ENCODE assay signal across 8 mouse cellular contexts in the genomic region with DNA sequence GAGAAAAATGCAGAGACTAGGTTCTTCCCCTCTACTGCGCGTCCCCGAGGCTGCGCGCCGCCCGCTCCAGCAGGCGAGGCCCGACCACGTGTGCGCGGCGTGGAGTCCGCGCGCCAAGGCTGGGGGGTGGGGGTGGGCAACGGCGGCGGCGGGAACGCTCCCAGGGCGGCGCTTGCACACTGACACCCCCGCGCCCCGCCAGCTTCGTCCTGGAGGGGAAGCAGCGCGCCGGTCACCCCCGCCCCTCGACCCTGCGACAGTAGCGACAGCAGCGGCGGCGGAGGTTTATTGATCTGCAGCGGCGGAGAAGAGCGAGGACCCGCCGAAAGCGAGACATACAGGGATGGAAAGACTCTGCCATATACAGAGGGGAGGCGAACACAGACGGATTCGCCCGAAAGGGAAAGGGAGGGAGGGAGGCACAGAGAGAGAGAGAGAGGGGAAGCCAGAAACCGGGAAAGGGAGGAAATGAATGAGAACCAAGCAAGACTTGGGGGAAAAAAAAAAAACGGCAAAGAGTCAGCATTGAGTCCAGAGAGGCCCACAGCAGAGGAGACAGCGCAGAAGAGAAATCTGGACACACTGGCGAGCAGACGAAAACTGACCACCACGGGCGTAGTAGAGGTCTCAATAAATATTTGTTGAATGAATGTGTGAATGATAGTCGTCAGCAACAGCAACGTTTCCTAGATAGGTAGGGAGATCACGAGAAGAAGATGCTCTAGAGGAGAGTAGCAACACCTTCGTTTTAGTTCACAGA. TPM values are rescaled to one million over a fixed set of nuclear protein-coding genes. Genes with fewer than 3 reads are reported as not detected.
A peak's percentile ranks its signal among the peaks of the same experiment; 100 is the strongest.
DNase-seq lines count a peak whose midpoint lies in the region; ATAC-seq and TF ChIP-seq lines count a peak whose summit lies in the region.

No protein-coding gene starts in this region.

- no peak overlapping the region for H3K27ac ChIP-seq in kidney, embryonic 16.5 days (ENCODE audit: low read length)
- H3K27ac ChIP-seq in cortical plate, adult 2 months (ENCODE audit: insufficient read depth, low read length), result peak overlapping the region; percentile 13; the same call in 1 of the 2 replicates
- H3K27ac ChIP-seq in hindbrain, embryonic 11.5 days (ENCODE audit: low read depth, low read length), result peak overlapping the region; percentile 25; the same call in 1 of the 2 replicates
- H3K27ac ChIP-seq in midbrain, embryonic 12.5 days (replicated peaks), result peak overlapping the region; percentile 72; the same call in 1 of the 2 replicates

- H3K4me1 ChIP-seq in kidney, embryonic 16.5 days (ENCODE audit: insufficient read depth, low read length), result peaks cover 56% of the 10 kb centered on the region
- H3K4me1 ChIP-seq in cortical plate, adult 2 months (ENCODE audit: control insufficient read depth, insufficient read depth, low read length), result peaks cover 8% of the 10 kb centered on the region
- H3K4me1 ChIP-seq in hindbrain, embryonic 11.5 days (replicated peaks; ENCODE audit: control insufficient read depth, insufficient read depth, low read length), result peaks cover 31% of the 10 kb centered on the region
- peaks cover 71% of the 10 kb centered on the region for H3K4me1 ChIP-seq in midbrain, embryonic 12.5 days

- under 1% methylated on average over 47 of the region's 58 CpGs for WGBS in kidney, embryonic 16.5 days
- 5% methylated on average over 56 of the region's 58 CpGs for WGBS in hindbrain, embryonic 11.5 days
- WGBS in midbrain, embryonic 12.5 days, result 3% methylated on average over 58 of the region's 58 CpGs

- peak overlapping the region; percentile 63 for H3K9ac ChIP-seq in kidney, embryonic 16.5 days (replicated peaks; ENCODE audit: low read length)
- H3K9ac ChIP-seq in hindbrain, embryonic 11.5 days (ENCODE audit: low read depth, low read length), result no peak overlapping the region; the same call in 1 of the 2 replicates
- H3K9ac ChIP-seq in midbrain, embryonic 12.5 days (replicated peaks), result peak overlapping the region; percentile 43

- TF ChIP-seq CTCF in cortical plate, adult 2 months (IDR thresholded peaks at IDR 0.05; ENCODE audit: extremely low read depth, insufficient read depth, low read length), result no peak

- DNase-seq in kidney, postnatal 10 days, result no peak
- DNase-seq in hindbrain, embryonic 11.5 days (ENCODE audit: low spot score), result peak; percentile 62
- DNase-seq in thymus, postnatal 4 days, result peak; percentile 59
- DNase-seq in spleen, postnatal 14 days (ENCODE audit: low spot score in 2 of 2), result no peak
- DNase-seq in urinary bladder, postnatal 25 days (ENCODE audit: low spot score), result no peak

- no peaks in the 10 kb centered on the region for H3K36me3 ChIP-seq in kidney, embryonic 16.5 days (ENCODE audit: insufficient read depth, low read length)
- H3K36me3 ChIP-seq in hindbrain, embryonic 11.5 days (ENCODE audit: control insufficient read depth, insufficient read depth, low read length), result no peaks in the 10 kb centered on the region
- H3K36me3 ChIP-seq in midbrain, embryonic 12.5 days, result no peaks in the 10 kb centered on the region

- H3K27me3 ChIP-seq in kidney, embryonic 16.5 days (ENCODE audit: insufficient read depth, low read length), result peaks cover 20% of the 10 kb centered on the region
- peaks cover 46% of the 10 kb centered on the region for H3K27me3 ChIP-seq in hindbrain, embryonic 11.5 days (ENCODE audit: control insufficient read depth, insufficient read depth, low read length)
- H3K27me3 ChIP-seq in midbrain, embryonic 12.5 days, result peaks cover 93% of the 10 kb centered on the region

- peak overlapping the region; percentile 79 for H3K4me2 ChIP-seq in kidney, embryonic 16.5 days (replicated peaks; ENCODE audit: low read depth, low read length)
- peak overlapping the region; percentile 60 for H3K4me2 ChIP-seq in hindbrain, embryonic 11.5 days (replicated peaks; ENCODE audit: low read depth, low read length)
- peak overlapping the region; percentile 93 for H3K4me2 ChIP-seq in midbrain, embryonic 12.5 days (replicated peaks)

- H3K9me3 ChIP-seq in kidney, embryonic 16.5 days (ENCODE audit: low read length), result no peaks in the 10 kb centered on the region
- no peaks in the 10 kb centered on the region for H3K9me3 ChIP-seq in hindbrain, embryonic 11.5 days (ENCODE audit: control insufficient read depth, low read length)
- H3K9me3 ChIP-seq in midbrain, embryonic 12.5 days, result no peaks in the 10 kb centered on the region

- peak overlapping the region; percentile 63 for H3K4me3 ChIP-seq in kidney, embryonic 16.5 days (ENCODE audit: low read length)
- H3K4me3 ChIP-seq in cortical plate, adult 2 months (ENCODE audit: insufficient read depth, low read length), result peak overlapping the region; percentile 81
- H3K4me3 ChIP-seq in hindbrain, embryonic 11.5 days (ENCODE audit: low read depth, low read length), result peak overlapping the region; percentile 40
- peak overlapping the region; percentile 69 for H3K4me3 ChIP-seq in midbrain, embryonic 12.5 days

- TF ChIP-seq POLR2A in cortical plate, adult 2 months (IDR thresholded peaks at IDR 0.05; ENCODE audit: extremely low read depth, insufficient read depth, low read length), result no peak

- ATAC-seq in kidney, embryonic 16.5 days (ENCODE audit: low FRiP score, low TSS enrichment), result no peak
- ATAC-seq in hindbrain, embryonic 11.5 days (ENCODE audit: low FRiP score), result no peak
- ATAC-seq in midbrain, embryonic 12.5 days (ENCODE audit: low FRiP score, low read depth), result no peak

RNA-seq across cellular contexts. Expression of gene Efna3, which starts 3.0 kb away (rescaled TPM):
- 11.5 and 11.8 TPM in 2 replicates for polyA plus RNA-seq in kidney, embryonic 16.5 days (2015; fragmentation: Nextera tagmentation; extraction: Ambion mirVana)
- 79.9 and 85.1 TPM in 2 replicates for polyA plus RNA-seq in cortical plate, adult 2 months (2012; rRNA removed)
- 13.8 TPM in 2 replicates for polyA plus RNA-seq in hindbrain, embryonic 11.5 days (2014; fragmentation: Nextera tagmentation; extraction: Ambion mirVana)
- polyA plus RNA-seq in midbrain, embryonic 12.5 days (2016; fragmentation: Nextera tagmentation; extraction: Ambion mirVana), result 10.7 and 11.1 TPM in 2 replicates

RNA-seq across cellular contexts. Expression of gene Efna4, which starts 18.1 kb away (rescaled TPM):
- polyA plus RNA-seq in kidney, embryonic 16.5 days (2015; fragmentation: Nextera tagmentation; extraction: Ambion mirVana), result 29.2 and 31.3 TPM in 2 replicates
- 0.59 and 1.1 TPM in 2 replicates for polyA plus RNA-seq in cortical plate, adult 2 months (2012; rRNA removed)
- 18.9 and 20.6 TPM in 2 replicates for polyA plus RNA-seq in hindbrain, embryonic 11.5 days (2014; fragmentation: Nextera tagmentation; extraction: Ambion mirVana)
- polyA plus RNA-seq in midbrain, embryonic 12.5 days (2016; fragmentation: Nextera tagmentation; extraction: Ambion mirVana), result 16.8 and 17.3 TPM in 2 replicates

RNA-seq across cellular contexts. Expression of gene Adam15, which starts 30.0 kb away (rescaled TPM):
- polyA plus RNA-seq in kidney, embryonic 16.5 days (2015; fragmentation: Nextera tagmentation; extraction: Ambion mirVana), result 107 and 108 TPM in 2 replicates
- polyA plus RNA-seq in cortical plate, adult 2 months (2012; rRNA removed), result 170 and 178 TPM in 2 replicates
- 17.8 TPM in 2 replicates for polyA plus RNA-seq in hindbrain, embryonic 11.5 days (2014; fragmentation: Nextera tagmentation; extraction: Ambion mirVana)
- polyA plus RNA-seq in midbrain, embryonic 12.5 days (2016; fragmentation: Nextera tagmentation; extraction: Ambion mirVana), result 35.0 and 37.0 TPM in 2 replicates

RNA-seq across cellular contexts. Expression of gene Efna1, which starts 38.8 kb away (rescaled TPM):
- polyA plus RNA-seq in kidney, embryonic 16.5 days (2015; fragmentation: Nextera tagmentation; extraction: Ambion mirVana), result 81.9 and 86.7 TPM in 2 replicates
- 11.7 and 12.7 TPM in 2 replicates for polyA plus RNA-seq in cortical plate, adult 2 months (2012; rRNA removed)
- polyA plus RNA-seq in hindbrain, embryonic 11.5 days (2014; fragmentation: Nextera tagmentation; extraction: Ambion mirVana), result 14.0 and 16.4 TPM in 2 replicates
- polyA plus RNA-seq in midbrain, embryonic 12.5 days (2016; fragmentation: Nextera tagmentation; extraction: Ambion mirVana), result 9.5 and 11.0 TPM in 2 replicates

RNA-seq across cellular contexts. Expression of gene Dcst2, which starts 42.0 kb away (rescaled TPM):
- 0.32 and 0.35 TPM in 2 replicates for polyA plus RNA-seq in kidney, embryonic 16.5 days (2015; fragmentation: Nextera tagmentation; extraction: Ambion mirVana)
- 0.61 and 0.75 TPM in 2 replicates for polyA plus RNA-seq in cortical plate, adult 2 months (2012; rRNA removed)
- polyA plus RNA-seq in hindbrain, embryonic 11.5 days (2014; fragmentation: Nextera tagmentation; extraction: Ambion mirVana), result 0.14 and 0.27 TPM in 2 replicates
- polyA plus RNA-seq in midbrain, embryonic 12.5 days (2016; fragmentation: Nextera tagmentation; extraction: Ambion mirVana), result 0.22 and 0.29 TPM in 2 replicates

Comparison
In these comparisons a context has a peak if more than half of its experiments do, and no peak if none do; other contexts are left out.
1. DNase-seq: peak in hindbrain, embryonic 11.5 days (single experiment) and thymus, postnatal 4 days (single experiment); none in kidney, postnatal 10 days (single experiment), spleen, postnatal 14 days (0 of 2) and urinary bladder, postnatal 25 days (single experiment).
2. Peak in every context shown above with its lines, with median percentiles within 50 percentile points of each other: H3K4me2 ChIP-seq and H3K4me3 ChIP-seq.